Mouse (Mus musculus): ENCODE measurements around the gene Pcf11. TPM values are rescaled to one million over a fixed set of nuclear protein-coding genes. Genes with fewer than 3 reads are reported as not detected.

The Pcf11 gene
- 10 to 100 TPM; 60.1 to 76.1 TPM for total RNA-seq (2021)

DNA sequence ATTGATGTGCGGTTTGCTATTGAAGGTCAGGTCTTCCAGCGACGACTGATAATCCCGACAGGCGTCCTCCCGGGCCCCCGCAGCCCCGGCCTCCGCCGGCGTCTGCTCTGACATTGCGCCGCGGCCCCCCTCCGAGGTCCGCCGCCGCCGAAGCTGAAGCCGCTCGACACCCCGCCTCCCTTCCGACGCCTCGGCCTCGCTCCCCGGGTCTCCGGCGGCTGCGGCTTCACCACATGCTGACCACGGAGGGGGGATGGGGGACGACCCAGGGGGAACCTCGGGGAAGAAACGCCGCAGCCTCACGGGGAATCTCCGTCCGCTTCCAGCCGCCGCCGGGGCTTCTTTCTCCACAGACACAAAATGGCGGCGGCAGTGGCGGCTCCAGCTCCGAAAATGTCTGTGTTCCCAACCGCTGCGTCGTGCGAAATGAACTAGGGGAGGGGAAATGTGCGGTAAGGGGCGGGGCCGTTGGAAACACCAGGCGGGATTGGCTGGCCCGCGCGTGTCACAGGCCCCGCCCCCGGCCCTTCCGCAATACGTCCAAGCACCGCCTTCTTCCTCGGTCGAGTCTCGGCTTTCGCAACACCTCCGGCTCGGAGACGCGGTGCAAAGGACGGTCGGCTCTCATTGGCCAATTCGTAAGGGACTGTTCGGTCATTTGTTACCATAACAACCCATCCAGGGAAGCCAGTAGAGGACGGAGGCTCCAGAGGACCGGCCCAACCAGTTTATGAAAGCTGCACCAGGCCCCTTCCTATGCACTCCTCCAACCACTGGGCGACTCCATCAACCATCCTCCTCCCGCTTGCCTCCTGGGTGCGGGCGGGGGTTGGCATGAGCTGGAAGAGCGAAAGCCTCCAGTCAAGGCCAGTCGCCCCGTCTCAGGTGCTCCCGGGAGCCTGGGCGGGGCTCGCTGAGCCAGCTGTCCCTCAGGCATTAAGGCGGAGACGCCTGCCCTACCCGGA lies at the start of gene Pcf11:
TSS of gene Pcf11 (minus strand) at position 428 of the 965 bp plus-strand sequence.
- DNase-seq: peak; percentile 94

DNA sequence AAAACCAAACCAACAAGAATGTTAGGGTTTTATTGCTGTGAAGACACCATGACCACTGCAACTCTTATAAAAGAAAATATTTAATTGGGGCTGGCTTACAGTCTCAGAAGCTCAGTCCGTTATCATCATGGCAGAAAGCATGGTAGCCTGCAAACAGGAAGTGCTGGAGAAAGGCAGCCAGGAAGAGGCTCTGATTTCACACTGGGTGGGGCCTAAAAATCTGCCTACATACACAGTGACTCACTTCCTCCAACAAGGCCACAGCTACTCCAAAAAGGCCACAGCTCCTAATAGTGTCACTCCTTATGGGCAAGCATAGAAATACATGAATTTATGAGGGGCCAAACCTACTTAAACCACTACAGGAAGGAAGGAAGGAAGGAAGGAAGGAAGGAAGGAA lies 45.3 kb upstream of the Pcf11 start:
- DNase-seq: no peak

DNA sequence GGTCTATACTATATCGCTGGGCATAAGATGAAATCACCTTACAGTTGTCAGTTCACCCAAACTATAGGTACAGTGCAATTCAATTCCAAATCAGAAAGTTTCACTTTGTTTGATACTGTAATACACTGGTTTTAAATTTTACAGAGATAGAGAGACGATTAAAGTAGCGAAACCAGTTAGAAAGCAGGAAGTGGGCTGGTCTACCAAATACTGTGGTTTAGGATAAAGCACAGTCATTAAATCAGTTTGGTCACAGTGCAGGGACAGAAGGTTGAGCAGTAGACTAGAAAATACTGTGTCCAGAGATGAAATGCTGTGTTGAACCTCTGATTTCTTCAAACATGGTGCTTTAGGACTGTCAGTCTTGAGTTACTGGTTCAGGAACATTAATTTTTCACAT lies 41.9 kb upstream of the Pcf11 start:
- DNase-seq: no peak

DNA sequence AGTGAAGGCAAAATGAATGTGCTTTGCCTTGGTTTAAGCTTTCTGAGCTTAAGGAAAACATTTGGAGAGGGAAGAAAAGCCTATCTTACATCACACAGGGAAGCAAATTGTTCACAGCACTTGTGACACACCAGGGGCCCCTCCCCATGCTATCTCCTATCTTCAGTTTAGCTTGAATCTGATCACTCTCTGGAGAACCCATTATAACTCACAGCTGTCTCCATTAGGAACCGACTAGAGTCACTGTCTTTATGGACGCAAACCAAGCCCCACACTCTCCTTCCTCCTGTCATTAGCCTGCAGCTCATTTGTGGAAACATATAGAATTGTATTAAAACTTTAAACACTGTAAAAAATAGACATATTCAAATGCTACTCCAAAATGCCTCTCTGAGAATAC lies 39.8 kb upstream of the Pcf11 start:
- DNase-seq: no peak

DNA sequence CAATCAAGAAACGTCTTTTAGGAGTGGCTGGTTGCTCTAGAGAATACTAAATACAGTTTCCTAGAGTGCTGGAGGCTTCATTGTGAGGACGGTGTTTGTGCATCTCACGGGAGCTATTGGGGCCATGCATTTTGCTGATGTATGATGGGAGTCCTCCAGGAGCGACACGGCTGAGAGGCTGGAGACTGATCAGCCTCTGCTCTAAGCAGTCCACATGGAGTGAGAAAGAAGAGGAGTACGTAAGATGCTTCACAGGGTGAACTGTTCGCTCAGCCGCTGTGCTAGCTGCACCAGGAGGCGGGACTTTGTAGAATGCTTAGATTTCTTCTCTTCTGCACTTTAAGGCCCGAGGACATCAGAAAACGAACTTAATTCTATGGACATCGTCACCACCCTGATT lies 37.0 kb upstream of the Pcf11 start:
- no peak for DNase-seq

DNA sequence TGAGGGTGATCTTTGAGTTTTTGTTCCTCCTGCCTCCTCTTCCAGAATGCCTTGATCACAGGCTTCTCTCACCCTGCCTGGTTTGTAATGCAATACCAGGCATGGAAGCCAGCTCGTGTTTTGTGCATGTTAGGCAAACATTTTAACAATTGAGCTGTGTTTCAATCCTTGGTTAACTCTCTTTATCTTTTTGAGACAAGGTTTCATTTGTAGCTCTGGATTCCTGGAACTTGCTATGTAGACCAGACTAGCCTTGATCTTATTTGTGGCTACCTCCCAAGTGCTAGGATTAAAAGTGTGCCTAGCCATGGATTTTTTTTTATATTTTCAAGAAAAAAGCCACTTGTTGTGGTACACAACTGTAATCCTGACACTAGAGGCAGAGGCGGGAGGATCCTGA lies 35.8 kb upstream of the Pcf11 start:
- DNase-seq: no peak

DNA sequence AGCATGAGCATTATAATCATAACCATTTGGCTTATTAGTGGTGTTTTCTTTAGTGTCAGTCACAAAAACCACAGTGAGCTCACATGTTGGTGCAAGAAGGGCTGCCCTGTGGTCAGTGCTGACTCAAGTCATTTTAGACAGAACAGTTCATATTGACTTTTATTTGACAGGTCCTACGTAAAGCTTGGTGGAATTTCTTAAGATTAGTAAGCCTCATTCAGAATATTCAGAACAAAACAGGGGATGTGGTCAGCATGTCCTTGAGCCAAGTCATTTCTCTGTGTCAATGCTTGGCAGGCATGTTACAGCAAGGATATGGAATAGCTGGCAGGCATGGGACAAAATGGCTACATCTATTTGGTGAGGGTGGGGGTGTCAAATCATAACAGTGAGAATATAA lies 33.9 kb upstream of the Pcf11 start:
- no peak for DNase-seq

DNA sequence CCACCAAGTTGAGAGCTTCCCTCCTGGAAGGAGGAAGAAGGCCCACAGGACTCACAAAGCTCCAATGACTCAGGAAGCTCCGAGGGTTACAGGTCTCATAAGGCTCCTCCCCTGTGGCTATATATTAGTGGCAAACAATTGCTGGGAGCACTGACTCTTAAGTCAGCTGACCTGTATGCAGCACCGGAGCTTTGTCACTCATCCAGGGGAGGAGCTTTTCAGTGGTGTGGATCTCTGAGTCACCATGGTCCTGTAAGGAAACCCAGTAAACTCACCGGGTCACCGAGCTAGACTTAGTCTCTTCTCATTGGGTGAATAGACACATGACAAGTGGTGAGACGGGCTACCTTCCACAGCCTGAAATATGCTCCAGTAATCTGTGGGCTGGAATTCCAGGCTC lies 29.0 kb upstream of the Pcf11 start:
- DNase-seq: no peak

DNA sequence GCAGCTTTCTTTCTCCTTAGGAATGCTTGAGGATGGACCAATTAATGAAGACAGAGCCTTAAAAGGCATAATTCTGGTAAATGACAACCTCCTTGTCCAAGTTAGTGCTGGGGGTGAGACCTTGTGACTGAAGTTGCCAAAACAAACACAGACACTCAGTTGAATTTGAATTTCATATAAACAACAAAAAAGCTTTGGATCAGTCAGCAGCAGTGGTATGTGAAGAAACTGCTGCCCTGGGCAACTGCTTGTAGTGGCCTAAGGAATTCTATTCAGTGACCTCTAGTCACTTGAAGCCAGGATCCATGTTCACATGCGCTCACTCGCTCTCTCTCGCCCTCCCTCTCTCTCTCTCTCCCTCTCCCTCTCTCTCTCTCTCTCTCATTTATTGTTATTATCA lies 26.7 kb upstream of the Pcf11 start:
- DNase-seq: no peak

DNA sequence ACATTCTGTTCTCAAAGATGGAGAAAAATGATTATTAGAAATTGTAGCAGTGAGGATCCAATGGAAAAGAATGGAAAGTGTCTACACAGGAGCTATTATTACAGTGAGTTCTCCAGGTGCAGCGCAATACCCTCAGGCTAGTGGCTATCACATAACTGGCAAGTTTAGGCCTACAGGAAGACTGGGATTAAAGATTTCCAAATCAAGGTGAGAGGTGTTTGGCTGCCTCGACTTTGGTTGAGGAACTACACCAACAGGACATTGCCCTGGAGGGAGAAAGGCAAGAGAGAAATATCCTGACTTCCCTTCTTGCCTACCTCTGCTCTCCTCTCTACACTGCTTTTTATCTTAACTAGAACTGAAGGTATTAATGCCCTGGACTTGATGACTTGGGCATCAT lies 19.4 kb upstream of the Pcf11 start:
- no peak for DNase-seq

DNA sequence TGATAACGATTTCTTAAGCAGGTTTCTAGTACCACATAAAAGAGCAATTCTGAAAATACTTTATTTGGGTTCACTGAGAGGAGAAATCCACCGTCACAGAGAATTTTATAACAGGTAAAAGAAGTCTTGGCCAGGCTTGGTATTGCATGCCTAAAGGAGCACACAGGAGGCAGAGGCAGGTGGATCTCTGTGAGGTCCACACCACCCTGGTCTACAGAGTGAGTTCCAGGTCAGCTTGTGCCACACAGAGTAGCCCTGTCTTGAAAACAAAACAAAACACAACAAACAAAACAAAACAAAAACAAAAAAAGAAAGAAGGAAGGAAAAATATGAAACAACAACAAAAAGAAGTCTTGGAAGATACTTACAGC lies 18.6 kb upstream of the Pcf11 start:
- DNase-seq: no peak

DNA sequence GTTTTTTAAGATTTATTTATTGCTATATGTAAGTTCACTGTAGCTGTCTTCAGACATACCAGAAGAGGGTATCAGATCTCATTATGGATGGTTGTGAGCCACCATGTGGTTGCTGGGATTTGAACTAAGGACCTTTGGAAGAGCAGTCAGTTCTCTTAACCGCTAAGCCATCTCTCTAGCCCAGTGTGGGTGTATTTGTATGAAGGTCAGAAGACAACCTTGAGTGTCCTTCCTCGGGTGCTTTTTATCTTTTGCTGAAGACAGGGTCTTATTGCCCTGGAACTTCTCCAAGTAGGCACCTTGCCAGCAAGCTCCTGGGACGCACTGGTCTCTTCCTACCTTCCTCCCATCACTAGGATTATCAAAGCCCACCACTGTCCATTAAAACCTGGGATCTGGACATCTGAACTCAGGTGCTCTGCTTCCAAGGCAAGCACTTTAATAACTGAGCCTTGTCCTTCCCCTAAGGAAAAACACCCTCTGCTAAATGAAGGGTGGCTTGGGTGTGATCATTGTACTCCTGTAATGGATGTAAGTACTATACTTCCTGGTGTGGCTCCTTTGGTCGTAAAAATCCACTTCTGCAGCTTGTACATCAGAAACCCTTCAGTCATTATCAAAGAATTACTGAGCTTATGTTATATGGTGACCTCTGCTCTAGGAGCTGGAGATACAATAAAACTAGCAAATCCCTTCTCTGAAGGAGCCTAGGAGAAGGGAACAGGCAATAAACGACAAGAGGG lies 18.0 kb upstream of the Pcf11 start:
- DNase-seq: no peak

DNA sequence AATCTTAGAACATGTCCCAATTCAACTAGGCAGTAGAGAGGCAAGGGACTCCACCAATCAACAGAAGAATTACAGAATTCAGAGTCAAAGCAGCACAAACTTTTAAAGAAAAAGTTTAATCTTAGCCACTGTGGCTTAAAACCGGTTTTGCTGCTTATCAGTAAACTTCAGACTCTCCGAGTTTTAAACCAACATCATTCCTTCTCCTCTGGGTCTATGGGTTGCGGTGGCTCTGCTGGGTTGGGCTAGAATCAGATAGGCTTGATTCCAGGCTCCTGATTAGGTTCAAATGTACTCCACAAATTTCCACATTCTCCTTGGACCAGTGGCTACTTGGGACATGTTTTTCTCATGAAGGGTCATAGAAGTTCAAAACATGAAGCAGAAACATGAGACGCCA lies 7.6 kb upstream of the Pcf11 start:
- no peak for DNase-seq

DNA sequence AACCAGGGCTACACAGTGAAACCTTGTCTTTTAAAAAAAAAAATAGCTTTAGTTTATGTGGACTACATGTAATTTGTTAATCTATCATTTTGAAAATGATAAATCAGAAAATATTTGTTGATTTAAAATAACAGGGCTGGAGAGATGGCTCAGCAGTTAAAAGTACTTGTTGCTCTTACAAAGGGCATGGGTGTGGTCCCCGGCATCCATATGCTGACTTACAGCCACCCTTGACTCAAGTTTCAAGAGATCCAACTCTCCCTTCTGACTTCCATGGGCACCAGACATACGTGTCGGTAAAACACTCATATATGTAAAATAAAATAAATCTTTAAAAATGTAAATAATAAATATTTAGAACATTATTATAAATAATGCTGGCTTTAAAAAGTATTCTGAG lies 5.4 kb upstream of the Pcf11 start:
- DNase-seq: no peak

DNA sequence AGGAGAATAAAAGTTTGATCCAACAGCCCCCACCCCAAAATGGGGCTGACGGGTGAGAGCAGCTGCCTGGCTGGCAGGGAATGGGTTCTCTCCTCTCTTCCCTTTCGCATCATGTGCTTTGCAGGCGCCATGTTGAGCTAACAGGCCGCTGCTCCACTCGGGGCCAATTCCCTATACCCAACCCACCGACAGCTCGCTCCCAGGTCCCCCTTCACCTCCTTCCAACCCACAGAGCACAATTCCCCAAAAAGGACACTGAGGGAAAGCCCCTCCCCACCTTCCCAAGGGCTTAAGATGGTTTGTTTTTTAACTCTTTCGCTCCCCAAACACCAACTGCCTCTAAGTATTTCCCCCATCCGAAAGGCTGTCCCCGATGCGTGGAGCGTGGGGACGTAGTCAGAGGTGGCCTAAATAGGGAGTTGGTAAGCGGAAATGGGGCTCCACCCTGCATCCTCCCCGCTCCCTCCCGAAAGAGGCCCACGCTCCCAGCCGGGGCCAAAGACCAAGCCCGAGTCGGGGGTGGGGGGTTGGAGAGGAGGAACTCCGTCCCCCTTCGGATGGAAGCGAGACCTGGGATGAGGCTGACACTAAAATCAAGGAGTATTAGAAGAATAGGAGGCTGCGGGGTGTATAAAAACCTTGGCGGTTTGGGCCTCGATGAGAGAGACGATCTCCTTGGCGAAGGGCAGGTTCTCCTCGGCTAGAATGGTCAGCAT lies 785 bp downstream of the Pcf11 start:
- DNase-seq: peak; percentile 56 to 71

DNA sequence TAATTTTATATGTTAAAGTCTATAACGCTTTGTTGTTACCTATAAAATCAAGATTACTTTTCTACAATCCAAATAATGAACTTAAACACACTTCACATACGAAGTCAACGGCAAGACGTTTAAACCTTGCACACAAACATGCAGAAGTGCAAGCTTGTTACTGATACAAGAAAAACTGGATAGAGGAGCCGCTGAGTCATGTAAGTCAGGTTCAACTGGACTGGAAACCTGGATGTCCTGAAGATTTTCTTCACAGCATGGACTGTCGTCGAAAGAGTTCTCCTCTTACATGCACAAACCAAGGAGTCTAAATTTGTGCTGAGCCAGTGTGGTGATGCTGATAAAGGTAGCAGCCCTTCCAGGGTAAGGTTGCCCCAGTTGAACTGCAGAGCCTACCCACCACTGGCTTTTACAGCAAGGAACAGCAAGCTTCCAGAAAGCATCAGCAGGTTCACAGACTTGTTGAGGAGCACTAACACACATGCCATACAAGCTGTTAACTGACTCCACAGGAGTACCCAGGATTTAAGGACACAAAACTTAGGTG lies 3.4 kb downstream of the Pcf11 start:
- DNase-seq: no peak

DNA sequence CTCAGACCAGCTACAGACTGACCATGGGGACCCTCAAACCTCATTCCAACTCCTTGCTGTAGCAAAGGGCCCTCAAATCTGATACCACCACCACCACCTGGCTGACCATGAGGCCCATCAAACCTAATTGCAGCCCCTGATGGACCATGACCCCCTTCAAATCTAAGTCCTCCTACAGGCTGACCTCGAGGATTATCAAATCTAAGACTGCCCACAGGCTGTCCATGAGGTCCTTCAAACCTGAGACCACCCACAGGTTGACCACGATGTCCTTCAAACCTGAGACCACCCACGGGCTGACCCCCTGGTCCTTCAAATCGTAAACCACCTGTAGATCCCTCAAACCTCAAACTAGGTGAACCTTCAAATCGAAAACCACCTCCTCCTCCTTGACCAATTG lies 11.7 kb downstream of the Pcf11 start:
- DNase-seq: no peak

DNA sequence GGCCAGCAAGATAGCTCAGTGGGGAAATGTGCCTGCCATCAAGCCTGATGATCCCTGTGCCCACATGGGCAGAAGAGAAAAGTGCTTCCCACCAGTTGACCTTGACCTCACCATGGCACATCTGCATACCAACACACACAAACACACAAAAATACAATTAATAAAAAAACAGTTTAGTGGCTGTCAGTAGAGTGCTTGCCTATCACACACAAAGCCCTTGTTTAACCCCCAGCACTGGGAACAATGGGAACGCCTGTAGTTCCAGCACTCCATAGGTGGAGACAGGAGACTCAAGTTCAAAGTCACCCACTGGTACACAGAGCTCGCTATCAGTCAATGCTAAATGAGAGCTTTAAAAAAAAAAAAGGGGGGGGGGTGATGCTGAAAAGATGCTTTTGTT lies 13.3 kb downstream of the Pcf11 start:
- DNase-seq: no peak

DNA sequence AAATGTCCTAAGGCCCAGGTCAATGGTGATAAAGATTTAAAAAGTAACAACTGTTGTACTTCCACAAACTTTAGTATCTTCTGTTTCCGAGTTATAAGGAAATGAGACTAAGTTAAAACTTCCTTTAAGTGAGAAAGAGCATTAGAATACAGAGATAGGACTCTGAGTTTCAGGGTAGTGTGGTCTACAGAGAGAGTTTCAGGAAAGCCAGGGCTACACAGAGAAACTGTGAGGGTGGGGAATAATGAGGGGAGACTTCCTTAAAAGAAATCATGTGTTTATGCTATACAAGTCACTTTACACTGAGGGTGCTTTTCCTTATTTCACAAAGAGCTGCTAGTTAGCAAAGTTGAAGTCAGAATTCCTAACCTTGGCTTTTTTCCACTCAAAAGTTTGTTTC lies 16.4 kb downstream of the Pcf11 start:
- DNase-seq: no peak

DNA sequence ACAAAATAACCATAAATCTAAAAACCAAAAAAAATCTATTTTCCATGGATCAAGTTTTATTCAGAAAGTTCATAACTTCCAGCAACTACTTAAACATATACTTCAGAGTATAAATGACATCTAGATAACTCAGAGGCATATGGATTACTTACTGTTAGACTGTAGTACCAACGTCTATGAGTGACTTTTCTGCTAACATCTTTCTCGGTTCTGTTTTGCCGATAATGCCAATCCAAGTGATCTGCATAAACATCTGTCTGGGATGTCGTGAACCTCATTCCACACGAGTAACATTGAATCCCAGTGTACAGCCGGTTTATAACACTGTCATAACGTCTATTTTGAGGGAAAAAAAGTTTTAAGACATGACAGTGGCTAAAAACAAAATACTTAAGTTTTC lies 21.9 kb downstream of the Pcf11 start:
- no peak for DNase-seq

DNA sequence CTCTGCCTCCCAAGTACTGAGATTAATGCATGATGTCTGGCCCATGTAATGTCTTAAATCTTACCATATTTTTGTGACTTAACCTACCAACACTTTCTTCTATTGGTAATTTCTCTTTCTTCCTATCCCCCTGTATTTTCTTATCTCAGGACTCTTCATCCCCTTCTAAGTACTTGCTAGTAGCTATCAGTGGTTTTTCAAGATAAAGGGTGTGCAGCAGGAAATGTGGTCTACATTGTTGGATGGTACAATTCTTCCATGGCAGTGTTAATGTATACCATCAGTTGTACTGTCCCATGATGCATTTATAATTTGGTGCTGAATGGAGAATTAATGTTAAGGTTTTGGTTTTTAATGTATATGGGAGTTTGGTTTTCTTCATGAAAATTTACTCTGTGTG lies 27.4 kb downstream of the Pcf11 start:
- no peak for DNase-seq

DNA sequence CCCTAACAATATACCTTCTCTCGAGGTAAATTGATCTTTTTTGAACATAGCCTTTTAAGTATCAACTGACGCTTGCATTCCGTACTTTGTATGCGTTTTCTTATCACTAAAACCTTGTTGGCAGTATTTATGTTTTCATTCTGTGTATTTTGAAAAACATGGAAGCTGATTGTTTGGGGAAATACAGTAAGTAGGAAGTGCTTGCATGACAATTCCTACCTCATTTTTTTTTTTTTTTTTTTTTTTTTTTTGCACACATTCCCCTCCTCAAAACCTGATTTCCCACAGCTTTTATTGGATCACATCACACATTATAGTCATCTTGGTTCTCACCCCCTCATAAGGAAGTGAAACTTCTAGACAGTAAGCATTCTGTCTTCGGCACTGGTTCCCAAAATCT lies 31.7 kb downstream of the Pcf11 start:
- no peak for DNase-seq

DNA sequence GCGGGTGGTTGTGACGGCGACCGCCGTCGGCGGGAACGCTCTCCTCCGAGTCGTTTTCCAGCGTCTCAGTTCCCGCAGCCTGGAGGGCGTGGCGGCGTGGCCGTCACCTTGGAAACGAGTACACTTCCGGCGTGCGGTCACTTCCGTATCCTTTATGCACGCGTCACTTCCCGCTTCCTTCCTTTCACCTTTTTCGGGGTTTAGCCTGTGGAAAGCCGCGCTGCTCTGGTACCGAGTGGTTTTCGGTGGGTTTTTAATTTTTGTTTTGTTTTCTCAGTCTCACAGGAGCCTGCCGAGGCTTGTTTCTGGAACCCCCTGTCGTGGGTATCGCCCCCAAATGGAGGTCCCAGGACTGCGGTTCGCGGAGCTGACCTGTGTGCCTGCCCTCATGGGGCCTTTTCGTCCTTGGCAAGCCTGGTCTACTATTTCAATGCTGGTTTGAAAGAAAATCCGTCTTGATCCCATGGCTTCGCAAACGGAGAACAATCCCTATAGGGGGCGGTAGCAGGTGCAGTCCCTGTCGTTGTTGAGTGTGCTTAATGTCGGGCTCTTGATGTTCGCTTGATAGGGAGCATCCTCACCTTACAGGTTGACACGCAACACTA lies 32.6 kb downstream of the Pcf11 start, which contains the start of gene Ankrd42:
TSS of gene Ankrd42 (minus strand) at position 122 of the 605 bp plus-strand sequence.
- peak; percentile 89 for DNase-seq
